Comparison of ENCODE assay signal across 8 mouse cellular contexts in genomic region chr12:110601241-110602218, GRCm38 (mm10). TPM values are rescaled to one million over a fixed set of nuclear protein-coding genes. Genes with fewer than 3 reads are reported as not detected.
DNase-seq lines count a peak whose midpoint lies in the region; ATAC-seq lines count a peak whose summit lies in the region.

Dync1h1 (plus strand) TSS chr12:110601452.

- H3K4me1 ChIP-seq in megakaryocyte, embryonic 14.5 days: peaks cover 75% of the 10 kb centered on the region

- no peaks in the 10 kb centered on the region for H3K27me3 ChIP-seq in megakaryocyte, embryonic 14.5 days (replicated peaks)

- ATAC-seq in common myeloid progenitor, adult 5-6 weeks (replicated peaks; ENCODE audit: low read depth, poor library complexity, severe bottlenecking): peak; percentile 84

- DNase-seq in ZHBTc4 (ENCODE audit: low read depth, low spot score): peak; percentile 97
- DNase-seq in gastrocnemius, adult 8-10 months (ENCODE audit: low spot score in 2 of 2): peak; percentile 82 to 90
- peak; percentile 54 for DNase-seq in hindlimb bud, embryonic 11.5 days (ENCODE audit: extremely low spot score, low read depth, low spot score)
- peak; percentile 84 to 91 for DNase-seq in left cerebral cortex, adult 8-10 months (ENCODE audit: low spot score in 2 of 2)
- DNase-seq in right cerebral cortex, postnatal 10 days (ENCODE audit: low spot score in 2 of 2): peak; percentile 96
- peak; percentile 94 for DNase-seq in urinary bladder, postnatal 25 days (ENCODE audit: low spot score)

- peak within 1 kb of the TSS; percentile 98 for H3K4me3 ChIP-seq in megakaryocyte, embryonic 14.5 days (replicated peaks)

- H3K9me3 ChIP-seq in megakaryocyte, embryonic 14.5 days: no peaks in the 10 kb centered on the region

- H3K36me3 ChIP-seq in megakaryocyte, embryonic 14.5 days (replicated peaks; ENCODE audit: low read length): peaks cover 16% of the 10 kb centered on the region

RNA-seq across cellular contexts. Expression of gene Dync1h1, which starts in this region (rescaled TPM):
- 109 and 127 TPM in 2 replicates for total RNA-seq in common myeloid progenitor, adult 5-6 weeks (2017)
- 10 to 100 TPM; 68.4 to 93.0 (median 74.2) TPM for total RNA-seq in gastrocnemius, adult 8-10 months (2022)
- 100 to 1,000 TPM; 273 to 304 (median 298) TPM for total RNA-seq in left cerebral cortex, adult 8-10 months (2022)
- polyA plus RNA-seq in megakaryocyte, embryonic 14.5 days (2012; ENCODE audit: insufficient read depth, low replicate concordance): 119 and 280 TPM in 2 replicates

Comparison
In these comparisons a context has a peak if more than half of its experiments do, and no peak if none do; other contexts are left out.
1. Peak in every context shown above with its lines: DNase-seq, ATAC-seq and H3K4me3 ChIP-seq.